Mouse (Mus musculus) CH12.LX (cell line): ENCODE measurements around the gene Pbx2. TPM values are rescaled to one million over a fixed set of nuclear protein-coding genes. Genes with fewer than 3 reads are reported as not detected.

Experiments used
- DNase-seq: peaks from one replicate; pipeline ENCODE4 v3.0.0-alpha.2; 2013; ENCODE audit errors: extremely low read depth
- H3K27ac ChIP-seq: 2 replicates; pipeline ENCODE4 v1.5.1; 2012; ENCODE audit warnings: low read depth, mild to moderate bottlenecking, control low read depth, moderate library complexity; ENCODE audit not compliant: insufficient read depth
- H3K27me3 ChIP-seq: replicated peaks from 2 replicates; pipeline ENCODE3; 2012; ENCODE audit warnings: inconsistent platforms
- H3K36me3 ChIP-seq, 2 experiments: replicated peaks in 1 of 2; 2 replicates each; pipeline versions ENCODE3 to v1.6.1; 2012; ENCODE audit warnings: inconsistent platforms in 1 of 2, low read length in 1 of 2, mild to moderate bottlenecking in 1 of 2, mixed read lengths in 1 of 2, moderate library complexity in 1 of 2; ENCODE audit not compliant: control insufficient read depth in 1 of 2, insufficient read depth in 1 of 2
- H3K4me1 ChIP-seq, 2 experiments: 2 replicates each; pipeline ENCODE4 v1.6.1; 2012; ENCODE audit warnings: inconsistent platforms in 1 of 2, moderate library complexity in 1 of 2; ENCODE audit not compliant: insufficient read depth in 2 of 2, control insufficient read depth in 1 of 2
- H3K4me2 ChIP-seq: 2 replicates; pipeline ENCODE4 v1.6.1; 2012; ENCODE audit warnings: low read depth, mild to moderate bottlenecking, control low read depth; ENCODE audit not compliant: poor library complexity, insufficient read depth, severe bottlenecking
- H3K4me3 ChIP-seq, 3 experiments: fragments of 150-350 bp in 1 of 3; sonication (generic) in 1 of 3; replicated peaks in 1 of 3; 2 replicates each; pipeline versions ENCODE3 to v1.5.1; 2011 to 2012; ENCODE audit warnings: low read depth in 2 of 3, low read length in 2 of 3, mild to moderate bottlenecking in 2 of 3, moderate library complexity in 2 of 3, control low read depth in 1 of 3, improper control_type of control experiment in 1 of 3, inconsistent platforms in 1 of 3, mixed read lengths in 1 of 3; ENCODE audit not compliant: poor library complexity in 1 of 3
- H3K79me2 ChIP-seq: replicated peaks from 2 replicates; pipeline ENCODE4 v1.6.1; 2012; ENCODE audit warnings: mild to moderate bottlenecking, moderate library complexity; ENCODE audit not compliant: control insufficient read depth, poor library complexity, insufficient read depth, severe bottlenecking; ENCODE audit errors: extremely low read depth
- H3K9ac ChIP-seq: 2 replicates; pipeline ENCODE4 v1.6.1; 2012; ENCODE audit warnings: low read depth, mild to moderate bottlenecking, control low read depth, moderate library complexity; ENCODE audit not compliant: insufficient read depth
- H3K9me3 ChIP-seq: replicated peaks from 2 replicates; pipeline ENCODE3; 2012; ENCODE audit warnings: low read length, inconsistent platforms, mixed read lengths
- CTCF ChIP-seq, 2 experiments: IDR thresholded peaks in 1 of 2; conservative IDR thresholded peaks in 1 of 2; 2 replicates each; pipeline ENCODE4 v1.5.1; 2011 to 2012; ENCODE audit warnings: low read depth in 2 of 2, low read length in 2 of 2, improper control_type of control experiment in 1 of 2, inconsistent platforms in 1 of 2, mild to moderate bottlenecking in 1 of 2, moderate library complexity in 1 of 2
- EP300 ChIP-seq: IDR thresholded peaks from 2 replicates; pipeline ENCODE4 v1.6.1; 2011; ENCODE audit warnings: low read length, improper control_type of control experiment
- ETS1 ChIP-seq: conservative IDR thresholded peaks from 2 replicates; pipeline ENCODE4 v1.6.1; 2012; ENCODE audit warnings: low read depth, mild to moderate bottlenecking, inconsistent platforms, low read length, improper control_type of control experiment, moderate library complexity
- IRF4 ChIP-seq: IDR thresholded peaks from 2 replicates; pipeline ENCODE4 v1.6.1; 2014; ENCODE audit warnings: low read depth, mild to moderate bottlenecking, inconsistent platforms, low read length, improper control_type of control experiment
- MAFK ChIP-seq: IDR thresholded peaks from 2 replicates; pipeline ENCODE4 v1.6.1; 2011; ENCODE audit warnings: low read length, improper control_type of control experiment; ENCODE audit not compliant: insufficient replicate concordance
- PAX5 ChIP-seq: IDR thresholded peaks from 2 replicates; pipeline ENCODE4 v1.6.1; 2012; ENCODE audit warnings: low read length, inconsistent platforms, mixed read lengths
- RAD21 ChIP-seq: IDR thresholded peaks from 2 replicates; pipeline ENCODE4 v1.6.1; 2011; ENCODE audit warnings: low read depth, mild to moderate bottlenecking, low read length, improper control_type of control experiment, moderate library complexity
- SIN3A ChIP-seq: IDR thresholded peaks from 2 replicates; pipeline ENCODE4 v1.6.1; 2012; ENCODE audit warnings: low read length, improper control_type of control experiment, inconsistent platforms
- SMC3 ChIP-seq: IDR thresholded peaks from 2 replicates; pipeline ENCODE4 v1.6.1; 2011; ENCODE audit warnings: low read depth, low read length, improper control_type of control experiment
- TBP ChIP-seq: conservative IDR thresholded peaks from 2 replicates; pipeline ENCODE4 v1.6.1; 2011; ENCODE audit warnings: low read depth, low read length, improper control_type of control experiment
- TCF12 ChIP-seq: IDR thresholded peaks from 2 replicates; pipeline ENCODE4 v1.6.1; 2014; ENCODE audit warnings: low read depth, mild to moderate bottlenecking, inconsistent platforms, low read length, improper control_type of control experiment
- ZC3H11A ChIP-seq: IDR thresholded peaks from 2 replicates; pipeline ENCODE4 v1.6.1; 2012; ENCODE audit warnings: low read depth, mild to moderate bottlenecking, inconsistent platforms, low read length, improper control_type of control experiment
- ZNF384 ChIP-seq: IDR thresholded peaks from 2 replicates; pipeline ENCODE4 v1.6.1; 2012; ENCODE audit warnings: low read depth, low read length, improper control_type of control experiment, inconsistent platforms
- dilution Hi-C: fragments of 300-500 bp; cut with MboI; formaldehyde crosslinking; loops from 2 replicates; pipeline ENCODE4 v1.14.3; 2020; ENCODE audit warnings: low sequenced_read_pairs; ENCODE audit not compliant: extremely low pct_unique_long_range_greater_than_20kb, extremely low pct_ligation_motif_present
- in situ Hi-C: fragments of 300-500 bp; cut with MboI; formaldehyde crosslinking; loops from 3 replicates; pipeline ENCODE4 v1.14.3; 2019; ENCODE audit warnings: low sequenced_read_pairs, low pct_ligation_motif_present, low pct_unique_long_range_greater_than_20kb, mixed read lengths
- polyA plus RNA-seq: library from polyadenylated mRNA; unstranded; fragments of >175 nt; gene quantifications from 2 replicates; pipeline ENCODE4 v1.2.1, GENCODE M21; 2012; ENCODE audit warnings: low read depth; ENCODE audit not compliant: insufficient read length
- total RNA-seq, 2 experiments: library from RNA; depleted of rRNA; stranded (reverse); fragments of 300-350 nt in 1 of 2; fragments of >200 nt in 1 of 2; gene quantifications; 2 replicates each; pipeline ENCODE4 v1.2.3; 2012 to 2014

The Pbx2 gene
- total and polyA plus RNA-seq, 3 experiments = 30.0 to 50.5 (median 41.0) TPM

- TF ChIP-seq PAX5 (no peak), ZC3H11A (0 out of 2 replicates have a peak, but pooled peaks have one; percentile 59), RAD21 (peak; percentile 76), CTCF (conservative IDR thresholded peaks at IDR 0.05 in 1 of 2, IDR thresholded peaks at IDR 0.05 in 1 of 2; ENCODE audit: low read depth in 2 of 2, low read length in 2 of 2) (peak; percentile 87 to 92), SMC3 (peak; percentile 85)
- Histone ChIP-seq H3K9ac (no peak overlapping the region), H3K4me3 (no peak overlapping the region), H3K9me3 (no peaks in the 10 kb centered on the region), H3K79me2 (no peaks in the 10 kb centered on the region), H3K4me2 (no peak overlapping the region), H3K36me3 (peaks cover 0 to 36% of the 10 kb centered on the region in 2 experiments), H3K27me3 (no peaks in the 10 kb centered on the region), H3K4me1 (no peaks in the 10 kb centered on the region), H3K27ac (no peak overlapping the region)
- peak; percentile 74 for DNase-seq
- dilution Hi-C loops = no loop called here
- in situ Hi-C loops = loop anchor here (10.0 kb wide), 2 partner anchors 111 to 311 kb away; no protein-coding TSS in a partner anchor
Observed at GRCm38 (mm10) chr17:34555483-34555882, 35.6 kb upstream of the Pbx2 start.

GRCm38 (mm10) chr17:34556406-34556805 is 34.7 kb upstream of the Pbx2 start:
- DNase-seq = no peak
- no peaks in the 10 kb centered on the region for H3K27me3 ChIP-seq
- in situ Hi-C loops (loop anchor here (10.0 kb wide), 2 partner anchors 112 to 312 kb away; no protein-coding TSS in a partner anchor), dilution Hi-C loops (no loop called here)
- no peaks in the 10 kb centered on the region for H3K79me2 ChIP-seq
- H3K4me1 ChIP-seq = peaks cover 0 to 7% of the 10 kb centered on the region in 2 experiments; a peak in 2 of 4 replicates
- H3K4me3 ChIP-seq = no peak overlapping the region
- H3K9ac ChIP-seq = no peak overlapping the region
- H3K9me3 ChIP-seq = no peaks in the 10 kb centered on the region
- TF ChIP-seq ZNF384 = no peak
- no peak overlapping the region for H3K27ac ChIP-seq
- H3K4me2 ChIP-seq = no peak overlapping the region
- H3K36me3 ChIP-seq = peaks cover 0 to 36% of the 10 kb centered on the region in 2 experiments

GRCm38 (mm10) chr17:34557411-34557810 is 33.7 kb upstream of the Pbx2 start:
- no peak overlapping the region for H3K4me3 ChIP-seq
- DNase-seq = no peak
- in situ Hi-C loops = loop anchor here (10.0 kb wide), 2 partner anchors 113 to 313 kb away; no protein-coding TSS in a partner anchor
- H3K36me3 ChIP-seq = peaks cover 0 to 33% of the 10 kb centered on the region in 2 experiments
- dilution Hi-C loops = no loop called here
- TF ChIP-seq TBP (no peak), EP300 (no peak), IRF4 (no peak), TCF12 (no peak), ETS1 (no peak), MAFK (no peak), SIN3A (no peak)
- H3K27me3 ChIP-seq = no peaks in the 10 kb centered on the region
- H3K79me2 ChIP-seq = no peaks in the 10 kb centered on the region
- H3K27ac ChIP-seq = no peak overlapping the region
- no peak overlapping the region for H3K9ac ChIP-seq
- no peak overlapping the region for H3K4me2 ChIP-seq
- peaks cover 0 to 9% of the 10 kb centered on the region in 2 experiments; a peak in 2 of 4 replicates for H3K4me1 ChIP-seq
- H3K9me3 ChIP-seq = no peaks in the 10 kb centered on the region
